Mouse (Mus musculus): ENCODE data around the gene Spata7. TPM values are rescaled to one million over a fixed set of nuclear protein-coding genes. Genes with fewer than 3 reads are reported as not detected.

Gene Spata7
- polyA plus RNA-seq, 1 experiment from 2014 or later = 4.4 TPM

- ATAC-seq (ENCODE audit: low FRiP score, low TSS enrichment) (no peak), DNase-seq (ENCODE audit: low spot score) (no peak)
- 91% methylated on average over 6 of the region's 6 CpGs for WGBS
- H3K4me3 ChIP-seq (ENCODE audit: low read depth, low read length) = no peak overlapping the region
- no peaks in the 10 kb centered on the region for H3K4me1 ChIP-seq (replicated peaks; ENCODE audit: control insufficient read depth, insufficient read depth)
- H3K36me3 ChIP-seq (ENCODE audit: control insufficient read depth, insufficient read depth, low read length) = peaks cover 8% of the 10 kb centered on the region
- H3K27ac ChIP-seq (replicated peaks) = no peak overlapping the region
- no peak overlapping the region for H3K9ac ChIP-seq (ENCODE audit: low read length)
- no peaks in the 10 kb centered on the region for H3K27me3 ChIP-seq (ENCODE audit: control insufficient read depth, insufficient read depth, low read length)
- TF ChIP-seq CTCF (IDR thresholded peaks at IDR 0.05; ENCODE audit: low read depth) (no peak), EP300 (optimal IDR thresholded peaks at IDR 0.05) (no peak)
- no peak overlapping the region for H3K4me2 ChIP-seq (replicated peaks; ENCODE audit: low read depth)
- H3K9me3 ChIP-seq (ENCODE audit: control insufficient read depth, low read length) = no peaks in the 10 kb centered on the region
Measured at GRCm38 (mm10) chr12:98676861-98677260, 48.9 kb downstream of the Spata7 start.

GRCm38 (mm10) chr12:98677336-98677735 lies 49.4 kb downstream of the Spata7 start:
- Histone ChIP-seq H3K4me3 (ENCODE audit: low read depth, low read length) (no peak overlapping the region), H3K4me1 (replicated peaks; ENCODE audit: control insufficient read depth, insufficient read depth) (no peaks in the 10 kb centered on the region), H3K9me3 (ENCODE audit: control insufficient read depth, low read length) (no peaks in the 10 kb centered on the region), H3K27ac (replicated peaks) (no peak overlapping the region), H3K4me2 (replicated peaks; ENCODE audit: low read depth) (no peak overlapping the region), H3K27me3 (ENCODE audit: control insufficient read depth, insufficient read depth, low read length) (no peaks in the 10 kb centered on the region), H3K36me3 (ENCODE audit: control insufficient read depth, insufficient read depth, low read length) (peaks cover 13% of the 10 kb centered on the region), H3K9ac (ENCODE audit: low read length) (no peak overlapping the region)
- peak; percentile 57 for DNase-seq (ENCODE audit: low spot score)
- ATAC-seq (ENCODE audit: low FRiP score, low TSS enrichment) = no peak
- 42% methylated on average over 14 of the region's 14 CpGs for WGBS
- TF ChIP-seq CTCF (IDR thresholded peaks at IDR 0.05; ENCODE audit: low read depth) (no peak), EP300 (optimal IDR thresholded peaks at IDR 0.05) (no peak)

DNA sequence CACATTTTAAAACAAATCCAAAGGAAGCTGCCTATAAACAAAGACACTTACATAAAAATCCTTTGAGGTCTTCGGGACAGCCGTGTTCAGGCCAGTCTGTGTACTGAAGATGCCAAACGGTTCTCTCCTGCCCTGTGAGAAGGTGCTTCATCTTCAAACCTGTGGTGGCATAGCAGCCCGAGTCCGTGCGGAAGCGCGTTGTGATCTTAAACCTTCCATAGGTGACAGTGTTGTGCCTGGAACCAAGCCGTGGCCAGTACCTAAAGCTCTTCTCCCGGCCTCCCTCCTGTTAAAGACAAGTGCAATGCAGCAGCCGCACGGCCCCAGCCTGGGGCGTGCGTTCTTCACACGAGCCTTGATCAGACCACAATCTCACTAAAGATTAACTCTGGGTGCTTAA lies 51.9 kb downstream of the Spata7 start:
- 82% methylated on average over 15 of the region's 15 CpGs for WGBS
- no peaks in the 10 kb centered on the region for H3K9me3 ChIP-seq (ENCODE audit: control insufficient read depth, low read length)
- no peaks in the 10 kb centered on the region for H3K4me1 ChIP-seq (replicated peaks; ENCODE audit: control insufficient read depth, insufficient read depth)
- no peak overlapping the region for H3K4me2 ChIP-seq (replicated peaks; ENCODE audit: low read depth)
- H3K4me3 ChIP-seq (ENCODE audit: low read depth, low read length) = no peak overlapping the region
- TF ChIP-seq EP300 (optimal IDR thresholded peaks at IDR 0.05) (no peak), CTCF (IDR thresholded peaks at IDR 0.05; ENCODE audit: low read depth) (no peak)
- H3K27me3 ChIP-seq (ENCODE audit: control insufficient read depth, insufficient read depth, low read length) = no peaks in the 10 kb centered on the region
- ATAC-seq (ENCODE audit: low FRiP score, low TSS enrichment) (no peak), DNase-seq (ENCODE audit: low spot score) (no peak)
- no peak overlapping the region for H3K9ac ChIP-seq (ENCODE audit: low read length)
- H3K36me3 ChIP-seq (ENCODE audit: control insufficient read depth, insufficient read depth, low read length) = peaks cover 13% of the 10 kb centered on the region
- H3K27ac ChIP-seq (replicated peaks) = no peak overlapping the region

GRCm38 (mm10) chr12:98682196-98682595 lies 54.2 kb downstream of the Spata7 start:
- Histone ChIP-seq H3K4me2 (replicated peaks; ENCODE audit: low read depth) (no peak overlapping the region), H3K4me3 (ENCODE audit: low read depth, low read length) (no peak overlapping the region), H3K9ac (ENCODE audit: low read length) (no peak overlapping the region), H3K9me3 (ENCODE audit: control insufficient read depth, low read length) (no peaks in the 10 kb centered on the region), H3K27me3 (ENCODE audit: control insufficient read depth, insufficient read depth, low read length) (no peaks in the 10 kb centered on the region), H3K4me1 (replicated peaks; ENCODE audit: control insufficient read depth, insufficient read depth) (no peaks in the 10 kb centered on the region), H3K27ac (replicated peaks) (no peak overlapping the region), H3K36me3 (ENCODE audit: control insufficient read depth, insufficient read depth, low read length) (peaks cover 13% of the 10 kb centered on the region)
- TF ChIP-seq EP300 (optimal IDR thresholded peaks at IDR 0.05) (no peak), CTCF (IDR thresholded peaks at IDR 0.05; ENCODE audit: low read depth) (no peak)
- ATAC-seq (ENCODE audit: low FRiP score, low TSS enrichment) (no peak), DNase-seq (ENCODE audit: low spot score) (no peak)
- WGBS = 78% methylated on average over 15 of the region's 15 CpGs

- Histone ChIP-seq H3K4me1 (replicated peaks; ENCODE audit: control insufficient read depth, insufficient read depth) (no peaks in the 10 kb centered on the region), H3K9me3 (ENCODE audit: control insufficient read depth, low read length) (no peaks in the 10 kb centered on the region), H3K27ac (replicated peaks) (no peak overlapping the region), H3K27me3 (ENCODE audit: control insufficient read depth, insufficient read depth, low read length) (no peaks in the 10 kb centered on the region), H3K4me3 (ENCODE audit: low read depth, low read length) (no peak overlapping the region), H3K36me3 (ENCODE audit: control insufficient read depth, insufficient read depth, low read length) (peaks cover 13% of the 10 kb centered on the region), H3K4me2 (replicated peaks; ENCODE audit: low read depth) (no peak overlapping the region), H3K9ac (ENCODE audit: low read length) (no peak overlapping the region)
- DNase-seq (ENCODE audit: low spot score) (no peak), ATAC-seq (ENCODE audit: low FRiP score, low TSS enrichment) (no peak)
- TF ChIP-seq CTCF (IDR thresholded peaks at IDR 0.05; ENCODE audit: low read depth) (no peak), EP300 (optimal IDR thresholded peaks at IDR 0.05) (no peak)
- 79% methylated on average over 11 of the region's 11 CpGs for WGBS
Measured at GRCm38 (mm10) chr12:98683171-98683570, 55.2 kb downstream of the Spata7 start.

DNA sequence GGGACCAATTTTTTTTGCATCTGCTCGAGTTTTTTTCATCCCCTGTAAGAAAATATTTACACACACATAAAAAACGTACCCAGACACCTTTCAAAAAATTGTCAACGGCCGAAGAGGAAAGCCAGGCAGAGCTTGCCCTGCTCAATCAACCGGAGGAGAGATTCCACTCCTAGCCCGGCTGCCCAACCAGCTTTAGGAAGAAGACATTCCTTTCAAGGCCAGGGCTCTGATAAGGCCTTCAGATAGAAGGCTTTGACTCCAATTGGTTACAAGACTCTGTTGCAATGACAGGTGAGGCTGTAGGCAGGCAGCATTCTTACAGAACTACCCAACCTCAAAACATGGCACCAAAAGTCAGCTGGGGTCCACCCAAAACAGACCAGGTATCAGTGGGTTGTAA lies 55.6 kb downstream of the Spata7 start:
- Histone ChIP-seq H3K4me2 (replicated peaks; ENCODE audit: low read depth) (no peak overlapping the region), H3K9ac (ENCODE audit: low read length) (no peak overlapping the region), H3K4me3 (ENCODE audit: low read depth, low read length) (no peak overlapping the region), H3K36me3 (ENCODE audit: control insufficient read depth, insufficient read depth, low read length) (peaks cover 14% of the 10 kb centered on the region), H3K9me3 (ENCODE audit: control insufficient read depth, low read length) (no peaks in the 10 kb centered on the region), H3K27me3 (ENCODE audit: control insufficient read depth, insufficient read depth, low read length) (no peaks in the 10 kb centered on the region), H3K4me1 (replicated peaks; ENCODE audit: control insufficient read depth, insufficient read depth) (no peaks in the 10 kb centered on the region), H3K27ac (replicated peaks) (no peak overlapping the region)
- TF ChIP-seq CTCF (IDR thresholded peaks at IDR 0.05; ENCODE audit: low read depth) (no peak), EP300 (optimal IDR thresholded peaks at IDR 0.05) (no peak)
- DNase-seq (ENCODE audit: low spot score) = no peak
- WGBS = 52% methylated on average over 6 of the region's 6 CpGs
- ATAC-seq (ENCODE audit: low FRiP score, low TSS enrichment) = no peak
